Mouse (Mus musculus) c-Kit-negative CD71-positive TER-119-positive erythroid progenitor cells, embryonic 14.5 days (primary cell): ENCODE results near the gene Def6.

ENCODE experiments used
- DNase-seq: peaks from one replicate; pipeline ENCODE4 v3.0.0-alpha.2; 2013; ENCODE audit warnings: low read depth, low spot score

Def6 gene

GRCm38 (mm10) chr17:28272837-28273236 is 65.3 kb downstream of the Def6 start:
- DNase-seq, result no peak

GRCm38 (mm10) chr17:28274739-28275138 is 67.2 kb downstream of the Def6 start:
- DNase-seq, result peak; percentile 15

GRCm38 (mm10) chr17:28277226-28277625 is 69.6 kb downstream of the Def6 start:
- DNase-seq, result no peak

- DNase-seq, result no peak
Measured at GRCm38 (mm10) chr17:28277721-28278120, 70.1 kb downstream of the Def6 start.

- no peak for DNase-seq
Measured at GRCm38 (mm10) chr17:28278156-28278555, 70.6 kb downstream of the Def6 start.
